Mouse (Mus musculus) ES-E14 (cell line): ENCODE measurements at regions not wholly inside any gene's neighbourhood (a gene's known extent, or its start where the extent isn't known, plus 50 kb on each side); places are given as distances from the start of the nearest gene placed in this dataset.

Experiments
- MAFK ChIP-seq: IDR thresholded peaks from 2 replicates; pipeline ENCODE4 v1.6.1; 2014; ENCODE audit warnings: mild to moderate bottlenecking, low read depth, low read length, inconsistent platforms; ENCODE audit not compliant: insufficient read depth
- ZC3H11A ChIP-seq: IDR thresholded peaks from 2 replicates; pipeline ENCODE4 v1.6.1; 2012; ENCODE audit warnings: low read depth, mild to moderate bottlenecking, inconsistent platforms, low read length, borderline replicate concordance
- ZNF384 ChIP-seq: IDR thresholded peaks from 2 replicates; pipeline ENCODE4 v1.6.1; 2012; ENCODE audit warnings: low read depth, low read length, inconsistent platforms

DNA sequence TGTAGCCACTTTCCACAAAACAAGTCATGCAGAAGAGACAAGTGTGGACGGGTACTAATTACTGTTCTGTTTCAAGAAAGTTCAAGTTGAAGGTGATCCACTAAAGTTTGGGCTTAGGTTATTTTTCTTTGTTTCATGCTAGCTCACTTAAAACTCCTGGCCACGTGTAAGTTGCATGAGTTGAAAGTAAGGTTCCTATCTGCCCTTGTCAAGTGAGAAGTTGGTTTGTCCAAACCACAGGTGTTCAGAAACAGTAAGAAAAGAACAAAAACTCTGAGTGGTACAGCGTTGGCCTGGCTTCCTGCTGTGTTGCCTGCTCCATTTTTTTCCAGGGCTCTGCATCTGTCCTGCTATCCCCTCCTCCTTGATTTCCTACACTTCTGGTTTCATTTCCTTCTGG lies 168.5 kb downstream of the Bcl11a start:
- TF ChIP-seq MAFK (no peak), ZNF384 (no peak), ZC3H11A (no peak)
